Mouse (Mus musculus) limb, embryonic 15.5 days (tissue): Measurements from ENCODE around the gene Ppp2r5e. TPM values are rescaled to one million over a fixed set of nuclear protein-coding genes. Genes with fewer than 3 reads are reported as not detected.

ENCODE experiments used
- ATAC-seq: fragments of 200-750 bp; cut with Nextera tagmentation; 2 replicates; pipeline ENCODE4 v1.8.0; 2017; ENCODE audit warnings: low read depth, moderate TSS enrichment; ENCODE audit not compliant: insufficient number of reproducible peaks, low FRiP score, low TSS enrichment
- H3K27ac ChIP-seq: fragments of 300-500 bp; sonication (generic); 2 replicates; pipeline ENCODE4 v1.5.1; 2015; ENCODE audit warnings: moderate library complexity, mild to moderate bottlenecking, inconsistent platforms
- H3K27me3 ChIP-seq: fragments of 300-500 bp; sonication (generic); 2 replicates; pipeline ENCODE4 v1.6.1; 2015; ENCODE audit warnings: inconsistent platforms
- H3K36me3 ChIP-seq: fragments of 300-500 bp; sonication (generic); 2 replicates; pipeline ENCODE4 v1.6.1; 2015; ENCODE audit warnings: inconsistent platforms
- H3K4me1 ChIP-seq: fragments of 300-500 bp; sonication (generic); 2 replicates; pipeline ENCODE4 v1.6.1; 2015; ENCODE audit warnings: inconsistent platforms
- H3K4me2 ChIP-seq: fragments of 300-500 bp; sonication (generic); 2 replicates; pipeline ENCODE4 v1.6.1; 2015; ENCODE audit warnings: mild to moderate bottlenecking, inconsistent platforms
- H3K4me3 ChIP-seq: fragments of 300-500 bp; sonication (generic); 2 replicates; pipeline ENCODE4 v1.5.1; 2015; ENCODE audit warnings: mild to moderate bottlenecking, inconsistent platforms
- H3K9ac ChIP-seq: fragments of 300-500 bp; sonication (generic); 2 replicates; pipeline ENCODE4 v1.6.1; 2015; ENCODE audit warnings: inconsistent platforms
- H3K9me3 ChIP-seq: fragments of 300-500 bp; sonication (generic); 2 replicates; pipeline ENCODE4 v1.6.1; 2016; ENCODE audit warnings: inconsistent platforms
- WGBS: fragments of 180-500 bp; shearing (Covaris S2); methylation state at CpG from one replicate; pipeline ENCODE4 v1.1.7; 2015; 5-methylcytosine and 5-hydroxymethylcytosine counted together
- polyA plus RNA-seq: library from polyadenylated mRNA; unstranded; fragments of >200 nt; fragmentation: Nextera tagmentation; extraction: Ambion mirVana; gene quantifications from 2 replicates; pipeline ENCODE4 v1.2.1, GENCODE M21; 2015

Gene Ppp2r5e
- polyA plus RNA-seq, 1 experiment from 2014 or later: 11.5 TPM

GRCm38 (mm10) chr12:75615556-75615955 is 19.5 kb upstream of the Ppp2r5e start:
- Histone ChIP-seq H3K36me3 (no peaks in the 10 kb centered on the region), H3K4me2 (no peak overlapping the region), H3K4me1 (peaks cover 6% of the 10 kb centered on the region), H3K9ac (no peak overlapping the region), H3K4me3 (no peak overlapping the region), H3K27ac (no peak overlapping the region), H3K9me3 (no peaks in the 10 kb centered on the region), H3K27me3 (no peaks in the 10 kb centered on the region)
- 44% methylated on average over 3 of the region's 3 CpGs for WGBS
- ATAC-seq: no peak

DNA sequence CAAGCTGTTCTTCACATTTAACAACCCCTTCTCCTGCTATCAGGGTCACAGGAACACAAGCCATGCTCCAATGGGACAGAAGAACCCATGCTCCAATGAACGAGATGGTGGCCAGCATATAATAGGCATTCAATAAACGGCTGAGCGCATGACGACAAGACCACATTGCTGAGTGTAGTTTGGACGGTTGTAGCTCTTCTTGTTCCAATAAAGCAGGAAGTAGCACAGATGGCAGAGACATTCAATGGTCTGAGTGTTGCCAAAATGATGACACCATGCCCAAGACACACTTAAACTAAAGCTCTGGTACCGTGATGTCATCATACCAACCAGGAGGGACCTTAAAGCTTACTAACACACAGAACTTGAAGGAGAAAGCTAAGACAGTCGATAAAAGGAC is 16.7 kb upstream of the Ppp2r5e start:
- no peak overlapping the region for H3K4me3 ChIP-seq
- no peak for ATAC-seq
- H3K4me2 ChIP-seq: no peak overlapping the region
- H3K36me3 ChIP-seq: no peaks in the 10 kb centered on the region
- peaks cover 6% of the 10 kb centered on the region for H3K4me1 ChIP-seq
- H3K9ac ChIP-seq: no peak overlapping the region
- WGBS: 59% methylated on average over 7 of the region's 7 CpGs
- H3K27me3 ChIP-seq: no peaks in the 10 kb centered on the region
- no peaks in the 10 kb centered on the region for H3K9me3 ChIP-seq
- no peak overlapping the region for H3K27ac ChIP-seq

DNA sequence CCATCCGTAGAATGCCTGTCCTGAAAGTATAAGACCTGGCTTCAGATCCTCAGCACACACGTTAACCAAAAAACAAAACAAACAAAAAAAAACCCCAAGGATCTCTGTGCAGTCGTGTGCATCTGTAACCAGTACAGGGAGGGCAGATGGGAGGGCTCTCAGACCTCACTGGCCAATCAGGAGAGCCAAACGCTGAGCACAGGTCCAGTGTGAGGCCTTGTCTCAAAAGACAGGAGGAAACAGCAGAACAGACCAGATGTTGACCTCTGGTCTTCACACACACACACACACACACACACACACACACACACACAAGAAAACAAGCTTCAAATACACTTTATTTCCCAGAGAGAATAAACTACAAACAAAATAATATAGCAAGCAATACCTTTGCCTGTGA is 3.4 kb upstream of the Ppp2r5e start:
- 30% methylated on average over 4 of the region's 4 CpGs for WGBS
- no peak for ATAC-seq
- no peaks in the 10 kb centered on the region for H3K36me3 ChIP-seq
- no peaks in the 10 kb centered on the region for H3K9me3 ChIP-seq
- no peak overlapping the region for H3K27ac ChIP-seq
- H3K27me3 ChIP-seq: no peaks in the 10 kb centered on the region
- H3K9ac ChIP-seq: no peak overlapping the region
- peaks cover 4% of the 10 kb centered on the region for H3K4me1 ChIP-seq
- no peak overlapping the region for H3K4me2 ChIP-seq
- H3K4me3 ChIP-seq: no peak overlapping the region

DNA sequence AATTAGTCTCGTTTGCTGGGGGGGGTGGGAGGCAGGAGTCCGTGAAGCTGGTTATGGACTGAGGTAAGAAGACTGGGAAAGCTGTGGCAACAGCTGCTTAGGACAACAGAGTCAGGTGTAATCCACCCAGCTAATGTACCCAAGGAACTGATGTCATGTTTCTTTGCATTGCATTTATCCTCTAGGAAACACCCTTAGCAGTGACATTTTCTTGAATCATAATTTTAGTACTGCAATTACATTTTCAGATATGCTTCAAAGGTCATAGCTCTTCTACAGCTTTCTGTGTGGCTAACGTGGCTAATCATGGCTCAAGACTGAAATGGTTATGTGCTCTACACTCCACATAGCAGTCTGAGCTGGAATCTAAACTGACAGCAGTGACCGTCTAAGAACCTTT is 2.9 kb upstream of the Ppp2r5e start:
- Histone ChIP-seq H3K9me3 (no peaks in the 10 kb centered on the region), H3K9ac (no peak overlapping the region), H3K4me3 (no peak overlapping the region), H3K27ac (no peak overlapping the region), H3K4me1 (peaks cover 8% of the 10 kb centered on the region), H3K4me2 (no peak overlapping the region), H3K27me3 (no peaks in the 10 kb centered on the region), H3K36me3 (no peaks in the 10 kb centered on the region)
- 61% methylated on average over 4 of the region's 4 CpGs for WGBS
- no peak for ATAC-seq

- H3K4me2 ChIP-seq: no peak overlapping the region
- no peak for ATAC-seq
- H3K9me3 ChIP-seq: no peaks in the 10 kb centered on the region
- H3K4me1 ChIP-seq: peaks cover 12% of the 10 kb centered on the region
- H3K27ac ChIP-seq: no peak overlapping the region
- no peak overlapping the region for H3K9ac ChIP-seq
- H3K36me3 ChIP-seq: peaks cover 4% of the 10 kb centered on the region
- H3K4me3 ChIP-seq: no peak overlapping the region
- H3K27me3 ChIP-seq: no peaks in the 10 kb centered on the region
- WGBS: 58% methylated on average over 4 of the region's 4 CpGs
Observed at GRCm38 (mm10) chr12:75597707-75598106, 1.7 kb upstream of the Ppp2r5e start.

- under 1% methylated on average over 66 of the region's 97 CpGs for WGBS
- peak overlapping the region; percentile 97 for H3K9ac ChIP-seq
- no peak for ATAC-seq
- H3K4me3 ChIP-seq: peak overlapping the region; percentile 86
- H3K4me2 ChIP-seq: peak overlapping the region; percentile 76
- H3K27me3 ChIP-seq: no peaks in the 10 kb centered on the region
- peaks cover 12% of the 10 kb centered on the region for H3K4me1 ChIP-seq
- peaks cover 14% of the 10 kb centered on the region for H3K36me3 ChIP-seq
- peak overlapping the region; percentile 95 for H3K27ac ChIP-seq
- H3K9me3 ChIP-seq: no peaks in the 10 kb centered on the region
Observed at GRCm38 (mm10) chr12:75595291-75596153, 523 bp downstream of the Ppp2r5e start.

DNA sequence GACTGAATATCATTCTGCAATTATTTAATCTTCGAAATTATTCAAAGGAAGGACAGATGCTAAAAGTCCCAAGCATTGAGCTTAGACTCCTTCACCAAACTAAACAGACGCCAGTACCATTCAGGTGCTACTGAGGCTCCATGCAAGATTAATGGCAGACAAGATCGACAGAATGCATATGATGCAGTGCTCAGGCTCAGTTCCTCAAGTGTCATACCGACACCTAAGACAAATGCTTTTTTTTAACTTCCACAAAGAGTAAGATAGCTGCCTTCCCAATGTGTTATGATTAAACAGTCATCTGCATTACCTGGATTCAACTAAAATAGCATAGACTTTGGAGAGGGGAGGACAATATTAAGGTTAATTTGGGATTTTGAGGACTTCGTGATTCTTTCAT is 1.6 kb downstream of the Ppp2r5e start:
- H3K4me3 ChIP-seq: peak overlapping the region; percentile 86
- 45% methylated on average over 5 of the region's 5 CpGs for WGBS
- ATAC-seq: no peak

DNA sequence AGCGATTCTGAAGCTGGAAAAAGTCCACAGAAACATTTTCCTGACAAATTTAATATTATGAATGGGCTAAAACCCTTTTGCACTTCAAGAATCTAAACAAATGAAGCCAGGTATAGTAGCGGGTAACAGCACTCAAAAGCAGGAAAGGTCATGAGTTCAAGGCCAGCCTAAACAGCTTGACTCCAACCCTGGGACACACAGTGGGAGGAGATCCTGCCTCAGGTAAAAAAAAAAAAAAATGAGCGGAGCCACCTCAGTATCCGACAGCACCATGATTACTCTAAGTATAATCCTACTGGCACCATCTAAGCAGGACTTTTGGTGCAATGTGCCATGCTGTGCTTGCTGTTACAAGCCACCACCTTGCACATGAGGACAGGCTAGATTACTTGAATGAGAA is 2.2 kb downstream of the Ppp2r5e start:
- no peaks in the 10 kb centered on the region for H3K9me3 ChIP-seq
- peaks cover 12% of the 10 kb centered on the region for H3K4me1 ChIP-seq
- no peak overlapping the region for H3K4me3 ChIP-seq
- no peak overlapping the region for H3K4me2 ChIP-seq
- no peak for ATAC-seq
- no peak overlapping the region for H3K27ac ChIP-seq
- no peak overlapping the region for H3K9ac ChIP-seq
- H3K27me3 ChIP-seq: no peaks in the 10 kb centered on the region
- 72% methylated on average over 4 of the region's 4 CpGs for WGBS
- H3K36me3 ChIP-seq: peaks cover 29% of the 10 kb centered on the region

More for the DNA sequence above, 1.6 kb downstream of the Ppp2r5e start:
- Histone ChIP-seq H3K4me1 (peaks cover 12% of the 10 kb centered on the region), H3K9ac (no peak overlapping the region), H3K27ac (no peak overlapping the region), H3K27me3 (no peaks in the 10 kb centered on the region), H3K36me3 (peaks cover 25% of the 10 kb centered on the region), H3K9me3 (no peaks in the 10 kb centered on the region), H3K4me2 (peak overlapping the region; percentile 76)

DNA sequence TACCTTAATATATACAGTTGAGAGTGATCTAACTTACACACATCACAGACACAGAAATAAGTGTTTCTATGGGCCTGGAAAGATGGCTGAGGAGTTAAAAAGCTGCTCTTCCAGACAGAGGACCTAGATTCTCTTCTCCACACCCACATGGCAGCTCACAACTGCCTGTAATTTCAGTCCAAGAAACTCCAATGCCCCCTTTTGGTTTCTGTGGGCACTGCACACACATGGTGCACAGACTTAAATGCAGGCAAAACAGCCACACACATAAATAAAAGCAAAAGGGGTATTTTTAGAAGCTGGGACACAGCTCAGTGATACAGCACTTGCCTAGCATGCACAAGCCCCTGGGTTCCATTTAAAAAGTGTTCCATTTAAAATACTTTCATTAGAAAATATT is 8.5 kb downstream of the Ppp2r5e start:
- Histone ChIP-seq H3K9ac (no peak overlapping the region), H3K36me3 (peaks cover 45% of the 10 kb centered on the region), H3K4me3 (no peak overlapping the region), H3K27ac (no peak overlapping the region), H3K4me1 (no peaks in the 10 kb centered on the region), H3K4me2 (no peak overlapping the region), H3K9me3 (no peaks in the 10 kb centered on the region), H3K27me3 (no peaks in the 10 kb centered on the region)
- ATAC-seq: no peak

DNA sequence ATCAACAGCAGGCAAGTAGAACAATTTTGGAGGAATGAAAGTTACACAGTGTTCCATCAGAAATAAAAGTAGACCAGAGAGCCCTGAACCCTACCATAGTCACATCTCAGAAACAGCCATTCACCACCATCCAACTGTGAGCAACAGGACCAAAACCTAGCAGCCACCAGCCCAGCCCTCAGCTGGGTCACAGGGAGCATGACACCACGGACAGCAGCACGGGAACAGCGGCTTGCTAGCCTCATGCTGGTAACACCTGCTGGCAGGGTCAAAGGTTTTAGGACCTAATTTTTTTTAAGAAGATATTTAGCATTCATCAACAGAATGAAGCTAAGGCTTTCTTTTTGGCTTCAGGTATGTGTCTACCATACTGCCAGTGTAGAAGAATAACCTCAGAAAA is 12.3 kb downstream of the Ppp2r5e start:
- Histone ChIP-seq H3K9ac (no peak overlapping the region), H3K4me3 (no peak overlapping the region), H3K4me1 (peaks cover 4% of the 10 kb centered on the region; the same call in 1 of the 2 replicates), H3K9me3 (no peaks in the 10 kb centered on the region), H3K36me3 (peaks cover 22% of the 10 kb centered on the region), H3K27me3 (no peaks in the 10 kb centered on the region), H3K27ac (no peak overlapping the region), H3K4me2 (no peak overlapping the region)
- no peak for ATAC-seq
- 76% methylated on average over 3 of the region's 3 CpGs for WGBS

DNA sequence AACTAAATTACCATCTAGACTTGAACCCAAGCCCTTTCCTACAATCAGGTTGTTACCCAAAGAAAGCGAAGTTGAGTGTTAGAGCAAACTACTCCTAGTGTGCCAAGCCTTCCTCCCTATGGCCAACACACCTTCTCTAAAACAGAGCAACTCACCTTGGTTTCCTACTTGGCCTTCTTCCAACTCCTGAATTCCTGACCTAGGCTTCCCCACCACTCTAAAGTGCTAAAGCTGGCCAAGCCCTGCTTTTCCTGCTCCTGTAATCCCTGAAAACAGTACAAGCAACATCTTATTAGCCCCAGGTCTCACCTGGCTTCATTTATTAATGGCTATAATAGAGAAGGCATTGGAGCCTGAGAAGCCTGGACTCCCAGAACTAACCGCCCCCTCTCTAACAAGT is 17.0 kb downstream of the Ppp2r5e start:
- Histone ChIP-seq H3K27ac (no peak overlapping the region), H3K9ac (no peak overlapping the region), H3K4me2 (no peak overlapping the region), H3K9me3 (no peaks in the 10 kb centered on the region), H3K4me3 (no peak overlapping the region), H3K27me3 (no peaks in the 10 kb centered on the region), H3K4me1 (peaks cover 11% of the 10 kb centered on the region; the same call in 1 of the 2 replicates), H3K36me3 (peaks cover 4% of the 10 kb centered on the region)
- WGBS: 91% methylated on average over 2 of the region's 2 CpGs
- ATAC-seq: no peak

GRCm38 (mm10) chr12:75577255-75577654 is 18.8 kb downstream of the Ppp2r5e start:
- Histone ChIP-seq H3K27ac (no peak overlapping the region), H3K36me3 (no peaks in the 10 kb centered on the region; the same call in 1 of the 2 replicates), H3K27me3 (no peaks in the 10 kb centered on the region), H3K4me2 (no peak overlapping the region), H3K9ac (no peak overlapping the region), H3K9me3 (no peaks in the 10 kb centered on the region), H3K4me1 (peaks cover 14% of the 10 kb centered on the region; the same call in 1 of the 2 replicates), H3K4me3 (no peak overlapping the region)
- ATAC-seq: no peak
- WGBS: 67% methylated on average over 5 of the region's 5 CpGs
